Mouse (Mus musculus) B cell, adult 2 months (primary cell): ENCODE data around the gene Slc48a1.
A peak's percentile ranks its signal among the peaks of the same experiment; 100 is the strongest.

ENCODE experiments used
- DNase-seq, 2 experiments: peaks; one replicate each; pipeline ENCODE4 v3.0.0; 2022

Slc48a1 gene

DNA sequence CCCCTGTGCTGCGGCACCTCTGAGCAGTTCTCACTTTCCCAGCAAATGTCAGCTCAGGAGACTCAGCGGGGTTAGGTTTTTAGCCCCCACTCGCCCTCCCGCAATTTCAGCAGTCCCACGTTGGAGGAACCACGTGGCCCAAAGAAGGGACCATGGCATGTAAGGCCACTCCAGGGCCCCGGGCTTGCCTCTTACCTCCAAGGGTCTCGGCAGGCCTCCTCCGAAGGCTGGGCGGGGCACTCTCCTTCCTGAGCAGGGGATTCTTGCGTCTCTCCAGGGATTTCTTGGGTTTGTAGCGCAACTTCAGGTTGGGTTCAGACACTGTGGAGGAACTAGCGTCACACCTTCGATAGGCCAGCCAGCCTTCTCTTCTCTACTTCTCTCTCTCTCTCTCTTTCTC is 30.9 kb downstream of the Slc48a1 start:
- no peak for DNase-seq

DNA sequence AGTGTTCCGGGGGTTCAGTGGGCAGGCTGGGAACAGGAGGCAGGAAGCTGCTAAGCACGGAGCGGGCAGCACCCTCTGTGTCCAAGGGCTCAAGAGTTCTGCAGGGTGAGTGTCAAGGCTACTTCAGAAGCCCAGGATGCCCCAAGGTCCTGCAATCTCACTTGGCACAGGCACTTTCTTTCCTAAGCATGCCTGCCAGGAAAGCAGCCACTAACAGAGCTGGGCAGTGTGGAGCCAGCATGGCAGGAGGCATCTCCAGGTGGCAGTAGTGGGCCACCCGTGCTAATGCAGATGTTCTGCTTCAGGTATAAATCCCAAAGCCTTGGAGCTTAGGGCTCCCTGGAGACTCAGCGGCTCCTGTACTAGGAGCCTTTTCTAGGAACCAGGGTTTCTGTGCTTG is 31.6 kb downstream of the Slc48a1 start:
- peak; percentile 46 to 51 for DNase-seq

DNA sequence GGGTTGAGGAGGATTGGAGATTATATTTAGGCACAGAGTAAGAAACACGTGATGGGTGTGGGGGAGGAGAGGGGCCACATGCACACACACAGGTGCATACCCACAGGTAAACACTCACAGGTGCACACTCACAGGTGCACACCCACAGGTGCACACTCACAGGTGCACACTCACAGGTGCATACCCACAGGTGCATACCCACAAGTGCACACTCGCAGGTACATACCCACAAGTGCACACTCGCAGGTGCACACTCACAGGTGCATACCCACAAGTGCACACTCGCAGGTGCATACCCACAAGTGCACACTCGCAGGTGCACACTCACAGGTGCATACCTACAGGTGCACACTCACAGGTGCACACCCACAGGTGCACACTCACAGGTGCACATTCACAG is 32.1 kb downstream of the Slc48a1 start:
- no peak for DNase-seq

DNA sequence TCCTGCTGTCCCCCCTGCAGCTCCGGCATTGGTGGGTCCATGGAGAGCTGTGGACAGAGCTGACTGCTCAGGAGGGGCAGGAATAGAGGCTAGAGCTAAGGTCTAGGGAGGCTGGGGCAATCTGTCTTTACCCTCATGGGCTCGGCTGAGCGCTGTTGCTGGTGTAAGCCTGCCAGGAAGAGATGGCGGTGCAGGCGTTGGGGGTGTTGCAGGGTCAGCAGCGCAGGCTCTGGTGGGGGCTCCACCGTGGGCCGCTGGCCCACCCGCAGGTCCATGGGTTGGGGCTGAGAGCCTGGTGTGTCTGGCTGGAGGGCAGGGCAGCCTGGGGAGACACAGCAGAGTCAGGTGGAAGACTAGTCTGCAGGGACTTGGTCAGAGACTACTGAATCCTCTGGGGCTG is 33.0 kb downstream of the Slc48a1 start:
- DNase-seq = no peak

DNA sequence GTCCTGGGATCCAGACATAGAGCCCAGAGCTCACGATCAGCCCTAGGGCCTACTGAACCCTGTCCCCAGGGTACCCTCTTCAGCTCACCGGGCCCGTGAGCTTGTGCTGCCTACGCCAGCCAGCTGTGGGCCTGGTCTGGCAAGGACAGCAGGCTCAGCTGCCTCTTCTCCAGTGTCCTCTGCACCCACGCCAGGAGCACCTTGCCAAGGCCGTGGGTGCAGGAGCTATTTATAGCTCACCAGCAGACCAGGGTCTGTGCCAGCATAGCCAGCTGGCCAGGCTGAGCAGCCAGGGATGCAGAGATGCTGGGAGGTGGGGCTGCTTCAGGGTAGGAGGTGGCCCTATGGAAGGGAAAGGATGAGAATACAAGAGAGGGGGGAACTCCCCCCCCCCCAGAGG is 33.8 kb downstream of the Slc48a1 start:
- no peak for DNase-seq

DNA sequence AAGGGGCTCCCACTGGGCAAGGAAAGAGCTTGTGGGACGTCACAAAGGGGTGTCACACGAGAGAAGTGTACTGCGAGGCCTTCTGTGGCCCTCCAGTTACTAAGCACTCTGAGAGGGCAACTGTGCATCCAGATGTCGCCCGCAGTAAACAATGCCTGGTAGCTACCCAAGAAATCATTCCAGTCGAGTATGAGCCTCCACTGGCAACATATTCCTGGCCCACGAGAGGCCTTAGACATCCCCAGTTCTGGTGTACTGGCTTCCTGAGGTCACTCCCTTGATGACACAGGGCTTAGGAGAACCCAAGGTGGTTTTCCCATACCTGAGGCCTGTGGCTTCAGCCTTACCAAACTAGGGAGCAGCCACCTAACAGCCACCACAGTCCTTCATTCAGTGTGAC is 34.6 kb downstream of the Slc48a1 start:
- no peak for DNase-seq

DNA sequence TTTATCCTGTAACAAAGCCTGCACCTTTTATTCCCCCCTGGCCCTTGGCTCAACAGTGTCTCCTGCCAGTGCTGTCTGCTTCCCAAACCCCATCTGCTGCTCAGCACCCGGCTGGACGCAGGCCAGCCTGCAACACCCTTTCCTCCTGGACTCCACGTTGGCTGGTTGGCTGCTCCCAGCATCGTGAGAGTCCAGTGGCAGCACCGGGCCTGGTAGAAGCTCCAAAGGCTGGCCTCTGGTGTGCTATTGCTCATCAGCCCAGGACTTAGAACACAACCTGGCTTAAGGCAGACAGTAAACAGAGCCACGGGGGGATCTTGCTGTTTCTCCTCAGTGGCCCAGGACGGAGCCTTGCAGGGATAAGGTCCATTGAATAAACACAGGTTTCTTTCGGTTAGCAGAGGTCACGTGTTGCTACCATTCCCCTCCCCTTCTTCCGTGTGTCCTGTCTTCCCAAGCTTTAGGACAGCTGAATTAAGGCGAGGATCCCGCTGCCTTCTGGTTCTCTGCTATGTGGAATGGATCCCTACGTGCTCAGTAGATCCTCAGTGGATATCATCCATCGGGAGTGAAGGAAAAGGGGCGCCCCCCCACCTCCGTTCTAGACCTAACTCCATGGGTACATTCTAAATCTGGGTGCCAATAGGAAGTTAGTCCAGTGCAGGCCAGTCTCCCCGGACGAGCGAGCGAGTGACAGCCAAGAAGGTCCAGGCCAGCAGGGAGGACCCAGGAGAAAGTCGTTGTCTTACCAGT is 35.3 kb downstream of the Slc48a1 start:
- no peak for DNase-seq

DNA sequence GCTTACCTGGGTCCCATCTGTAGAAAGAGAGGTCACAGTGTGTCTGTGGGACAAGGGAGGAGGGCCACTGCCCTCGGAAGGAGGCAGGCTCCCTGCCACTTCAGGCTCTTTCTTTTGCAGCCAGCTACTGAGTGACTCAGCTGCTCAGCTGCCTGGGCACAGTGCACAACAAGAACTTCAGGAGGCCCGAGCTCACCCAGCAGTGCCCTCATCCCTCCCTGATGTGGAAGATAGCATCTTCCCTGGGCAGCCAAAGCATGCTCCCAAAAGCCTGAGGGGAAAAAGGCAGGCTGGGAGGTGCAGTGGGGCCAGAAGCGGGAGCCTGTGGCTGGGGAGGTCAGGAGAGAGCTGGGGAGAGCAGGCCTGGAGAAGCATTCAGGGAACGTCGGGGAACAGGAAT is 36.4 kb downstream of the Slc48a1 start:
- no peak for DNase-seq

DNA sequence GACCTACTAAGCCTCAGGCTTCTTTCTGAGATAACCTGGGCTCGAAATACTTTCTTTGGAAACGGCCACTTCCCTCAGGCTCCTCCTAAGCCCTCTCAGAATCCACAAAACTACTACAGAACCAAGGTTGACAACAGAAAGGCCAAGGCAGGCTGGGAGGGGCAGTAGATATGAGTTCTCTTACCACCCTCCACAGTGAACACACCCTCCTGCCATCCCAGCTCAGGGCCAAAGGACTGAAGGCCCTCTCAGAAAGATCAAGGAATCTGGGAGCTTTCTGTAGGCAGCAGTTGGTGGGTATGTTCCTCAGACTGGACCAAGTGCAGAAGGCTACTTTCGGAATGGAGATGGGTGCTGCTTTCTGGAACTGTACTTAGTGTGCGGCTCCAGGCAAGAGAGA is 36.9 kb downstream of the Slc48a1 start:
- DNase-seq = no peak

DNA sequence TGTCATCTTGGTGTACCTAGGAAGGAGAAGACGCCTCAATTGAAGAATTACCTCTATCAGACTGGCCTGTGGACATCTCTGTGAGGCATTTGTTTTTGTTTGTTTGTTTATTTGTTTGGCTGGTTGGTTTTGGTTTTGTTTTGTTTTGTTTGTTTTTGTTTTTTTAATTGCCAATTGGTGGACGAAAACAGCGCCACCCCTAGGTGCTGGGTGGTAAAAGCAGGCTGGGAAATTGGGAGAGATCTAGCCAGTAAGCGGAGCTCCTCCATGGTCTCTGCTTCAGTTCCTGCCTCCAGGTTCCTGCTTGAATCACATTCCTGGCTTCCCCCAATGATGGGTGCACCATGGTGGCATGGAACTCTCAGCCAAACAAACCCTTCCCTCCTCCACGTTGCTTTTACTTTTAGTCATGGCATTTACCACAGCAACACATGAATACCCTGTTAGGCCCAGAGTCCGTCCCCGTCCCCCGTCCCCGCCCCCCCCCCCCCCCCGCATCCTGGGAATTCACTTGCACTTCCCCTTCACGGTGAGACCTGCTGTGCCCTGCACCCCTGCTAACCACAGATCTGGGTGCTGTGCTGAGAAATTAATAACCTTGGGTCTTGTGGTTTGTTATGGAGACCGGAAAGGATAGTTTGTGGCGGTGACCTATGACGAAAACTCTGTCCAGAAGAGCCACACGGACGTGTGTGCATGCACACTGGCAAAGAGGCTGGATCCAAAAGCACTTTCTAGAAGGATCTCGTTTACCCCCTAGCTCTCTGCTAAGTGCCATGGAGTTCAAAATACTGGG is 38.1 kb downstream of the Slc48a1 start:
- DNase-seq = peak; percentile 25 to 40

DNA sequence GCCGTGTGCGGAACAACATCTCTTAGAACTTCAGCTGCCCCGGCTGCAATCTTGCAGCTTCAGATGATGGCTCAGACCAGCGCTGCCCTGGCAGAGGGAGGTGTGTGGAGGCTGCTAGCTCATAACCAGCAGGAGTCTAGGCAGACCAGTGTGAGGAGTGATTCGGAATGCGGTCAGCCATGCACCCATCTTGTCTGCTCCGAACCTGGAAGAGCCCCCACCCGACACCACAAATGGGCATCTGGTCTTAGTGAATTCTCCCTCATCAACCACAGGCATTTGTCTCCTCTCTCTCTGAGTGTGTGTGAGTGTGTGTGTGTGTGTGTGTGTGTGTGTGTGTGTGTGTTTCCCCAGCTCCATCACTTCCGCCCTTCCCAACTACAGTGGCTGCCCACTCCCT is 41.6 kb downstream of the Slc48a1 start:
- no peak for DNase-seq

DNA sequence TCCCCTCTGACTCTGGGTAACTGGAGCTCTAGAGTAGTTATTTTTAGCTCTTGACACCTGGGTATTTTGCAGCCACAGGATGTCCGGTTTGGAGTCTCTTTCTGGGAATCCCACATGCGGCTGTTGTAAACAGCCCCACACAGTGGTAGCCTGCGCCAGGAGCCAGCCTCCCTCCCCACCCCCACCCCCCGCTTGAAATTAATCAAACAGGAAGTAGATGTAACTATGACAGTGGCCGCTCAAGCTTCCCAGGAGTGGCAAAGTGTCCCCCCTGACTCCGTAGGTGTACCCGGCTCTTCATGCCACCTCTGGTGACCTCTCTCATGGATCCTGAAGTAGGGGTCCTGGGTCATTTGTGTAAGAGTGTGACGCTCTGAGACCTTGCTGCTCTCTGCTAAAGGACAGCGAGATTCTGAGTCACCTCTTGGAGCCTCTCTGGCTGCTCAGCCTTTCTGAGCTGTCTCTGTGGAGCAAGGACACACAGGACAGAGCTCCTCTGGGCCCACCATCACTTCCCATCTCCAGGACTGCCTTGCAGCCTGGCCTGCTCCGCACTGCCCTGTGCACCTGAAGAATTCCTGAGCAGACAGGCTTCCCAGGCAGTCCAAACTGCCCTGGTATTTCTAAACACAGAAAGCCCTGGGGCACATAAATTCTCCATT is 43.1 kb downstream of the Slc48a1 start:
- DNase-seq = peak; percentile 57 to 59

DNA sequence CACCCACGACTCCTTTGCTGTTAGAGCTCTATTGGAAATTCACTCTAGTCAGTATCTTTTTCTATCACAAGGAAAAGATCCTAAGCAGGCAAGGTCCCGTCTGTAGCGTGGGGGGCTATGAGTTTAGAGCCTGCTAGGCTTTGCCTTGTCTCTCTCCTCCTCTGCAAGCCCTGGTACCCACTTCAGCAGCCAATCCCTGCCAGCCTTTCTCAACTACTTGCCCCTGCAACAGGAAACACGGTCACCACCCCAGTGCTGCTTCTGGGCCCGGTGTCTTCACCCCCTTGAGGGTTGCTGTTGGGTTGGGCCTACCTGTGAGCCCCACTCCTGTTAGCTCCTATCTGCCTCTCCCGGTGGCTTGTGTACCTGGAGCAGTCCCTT is 43.7 kb downstream of the Slc48a1 start:
- peak; percentile 67 for DNase-seq

DNA sequence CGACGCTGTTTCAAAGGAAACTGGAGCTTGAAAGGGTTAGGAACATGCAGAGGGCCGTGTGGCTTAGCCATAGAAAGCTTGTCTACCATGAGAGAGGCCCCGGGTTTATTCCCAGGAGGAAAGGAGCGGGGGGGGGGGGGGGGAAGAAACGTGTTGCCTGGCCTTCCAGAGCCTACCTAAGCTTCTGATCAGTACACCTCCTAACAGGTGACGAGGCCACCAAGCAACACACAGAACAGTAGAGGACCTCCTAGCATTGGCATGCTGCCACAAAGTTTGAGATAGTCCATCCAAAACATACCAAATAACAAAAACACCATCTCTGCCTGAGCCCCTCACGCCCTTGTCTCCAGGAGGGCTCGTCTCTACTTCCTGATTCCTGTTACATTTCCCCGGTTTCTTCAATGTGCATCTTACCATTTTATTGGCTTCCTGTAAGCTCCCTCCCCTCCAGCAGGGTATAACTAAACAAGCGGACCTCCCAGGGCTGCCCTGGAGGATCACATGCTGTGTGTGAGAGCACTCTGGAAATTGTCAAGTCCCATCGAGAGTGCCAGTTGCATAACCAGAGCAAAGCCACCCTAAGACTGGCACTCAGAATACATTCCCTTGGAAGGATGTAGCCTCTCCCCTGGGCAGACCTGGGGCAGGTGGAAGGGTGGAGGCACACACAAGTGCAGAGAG is 44.4 kb downstream of the Slc48a1 start:
- no peak for DNase-seq

DNA sequence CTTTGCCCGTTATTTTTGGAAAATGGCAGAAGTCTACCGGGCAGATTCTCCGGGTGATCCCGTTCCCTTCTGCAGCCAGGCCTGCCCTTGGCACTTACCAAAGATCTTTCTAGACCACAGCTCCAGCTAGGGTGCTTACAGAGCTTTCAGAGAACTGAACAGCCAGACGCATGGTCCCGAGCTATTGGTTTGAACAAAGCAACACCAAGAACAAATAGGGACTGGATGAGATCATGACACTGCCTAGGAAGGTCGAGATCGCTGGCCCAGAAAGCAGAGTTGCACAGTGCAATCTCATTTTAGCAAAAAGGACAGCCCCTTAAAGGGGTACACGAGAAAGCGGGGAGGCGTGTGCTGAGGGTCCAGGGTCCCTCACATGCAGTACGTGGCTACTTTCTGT is 45.2 kb downstream of the Slc48a1 start:
- no peak for DNase-seq

DNA sequence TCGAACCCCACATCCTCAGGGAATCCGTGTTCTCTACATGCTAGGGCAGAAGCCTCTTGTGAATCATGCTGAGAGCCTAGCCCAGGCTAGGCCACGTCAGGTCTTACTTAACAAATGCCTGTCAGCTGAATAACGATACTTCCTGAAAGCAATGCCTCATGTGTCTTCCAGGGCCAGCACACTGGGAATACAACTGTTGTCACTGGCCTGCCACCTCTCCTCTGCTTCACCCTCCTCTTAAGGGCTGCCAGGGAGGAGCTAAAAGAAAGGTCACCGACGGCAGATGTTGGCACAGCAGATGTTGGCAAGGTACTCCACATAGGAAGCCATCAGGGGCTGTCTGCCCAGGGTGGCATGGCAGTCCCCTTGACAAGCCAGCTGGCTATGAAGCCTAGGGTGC is 45.7 kb downstream of the Slc48a1 start:
- DNase-seq = no peak

DNA sequence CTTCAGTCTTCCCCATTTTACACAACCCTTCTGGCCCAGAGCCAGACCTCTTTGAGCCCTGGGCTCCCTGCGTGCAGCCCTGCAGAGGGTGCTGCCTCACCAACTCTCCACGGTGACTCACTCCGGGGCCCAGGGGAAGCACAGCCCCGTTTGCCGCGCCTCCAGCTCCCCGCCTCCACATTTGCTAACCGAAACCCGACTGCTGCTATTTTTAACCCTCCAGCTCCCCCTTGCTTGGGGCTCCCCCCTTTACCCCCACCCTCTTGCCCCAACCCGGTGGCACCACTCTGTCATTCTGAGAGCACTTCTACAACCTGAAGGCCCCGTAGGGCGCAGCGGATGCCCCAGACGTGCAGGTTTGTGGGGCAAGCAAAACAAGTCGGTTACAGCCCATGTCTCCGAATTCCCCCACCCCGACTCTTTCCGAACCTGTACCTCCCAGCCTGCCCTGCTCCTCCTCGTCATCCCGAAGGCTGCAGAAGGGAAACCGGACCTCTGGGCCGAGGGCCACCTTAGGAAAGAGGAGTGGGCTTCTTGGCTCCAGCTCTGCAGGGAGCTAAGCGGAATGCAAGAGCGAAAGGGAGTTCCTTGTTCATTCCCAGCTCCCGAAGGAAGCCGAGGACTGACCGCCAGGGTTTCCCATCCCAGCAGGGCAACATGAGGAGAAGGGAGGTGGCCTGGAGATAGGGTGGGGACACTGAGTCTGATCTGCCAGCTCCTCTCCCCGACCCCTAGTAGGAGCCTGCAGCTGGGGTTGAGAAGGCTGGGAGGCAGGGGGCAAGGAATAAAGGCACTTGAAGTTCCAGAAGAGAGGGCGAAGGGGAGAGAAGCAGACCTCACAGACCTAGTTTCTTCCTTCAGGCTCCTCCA is 47.0 kb downstream of the Slc48a1 start:
- peak; percentile 94 to 95 for DNase-seq

DNA sequence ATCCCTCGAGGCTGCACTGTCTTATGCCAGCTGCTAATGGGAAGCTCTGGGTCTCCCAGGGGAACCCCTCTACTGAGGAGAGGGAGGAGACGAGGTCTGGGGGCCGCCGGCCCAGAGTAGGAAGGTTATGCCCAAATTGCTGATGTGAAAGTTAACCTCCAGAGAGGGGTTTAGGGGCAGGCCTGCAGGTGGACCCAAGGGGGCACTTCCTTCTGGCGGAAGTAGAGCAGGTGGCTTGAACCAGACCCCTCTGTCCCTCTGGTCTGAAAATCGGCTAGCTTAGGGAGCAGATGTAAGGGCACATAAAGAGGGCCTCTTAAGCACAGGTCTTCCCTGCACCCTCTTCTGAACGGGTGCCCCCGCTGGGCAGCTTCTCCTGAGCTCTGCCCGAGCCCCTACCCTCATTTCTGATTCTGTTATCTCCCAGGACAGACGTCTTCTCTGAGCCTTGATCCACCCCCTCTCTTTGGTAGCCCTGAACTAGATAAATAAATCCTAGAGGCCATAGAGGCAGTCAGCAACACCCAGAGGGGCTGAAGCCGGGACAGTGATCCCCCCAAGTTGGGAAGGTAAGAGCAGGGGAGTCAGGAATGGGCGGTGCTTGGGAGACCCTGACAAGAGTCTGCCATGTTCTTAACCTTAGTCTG is 47.7 kb downstream of the Slc48a1 start:
- DNase-seq = peak in 1 of 2 experiments; percentile 34

DNA sequence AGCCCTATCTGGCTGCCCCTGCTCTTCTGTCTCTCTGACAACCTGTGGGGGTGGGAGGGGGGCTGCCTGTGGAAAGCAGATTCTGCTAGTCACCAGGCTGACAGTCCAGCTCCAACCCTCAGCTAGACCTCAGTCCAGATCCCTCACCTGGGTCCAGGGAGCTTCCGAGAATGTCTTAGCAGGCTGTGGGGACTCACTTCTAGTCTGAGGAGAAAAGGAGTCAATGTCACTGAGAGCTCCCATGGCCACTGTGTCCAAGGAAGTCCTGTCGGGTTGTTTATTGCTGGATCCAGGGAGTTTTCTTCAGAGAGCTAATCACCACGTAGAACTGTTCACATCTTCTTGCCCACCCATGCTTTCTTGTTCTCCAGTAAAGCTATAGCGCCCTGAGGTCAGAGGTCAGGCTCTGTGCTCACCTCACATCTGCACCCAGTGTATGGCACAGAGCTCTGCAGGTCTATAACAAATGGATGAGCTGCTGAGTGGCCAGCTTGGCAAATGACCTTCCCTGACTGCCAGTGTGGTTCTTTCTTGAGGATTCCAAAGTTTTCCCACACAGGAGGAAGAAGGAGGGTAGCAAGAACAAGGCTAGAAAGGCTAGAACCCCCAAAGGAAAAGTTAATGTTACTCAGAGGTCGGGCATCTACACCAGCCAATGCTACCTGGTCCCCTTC is 48.4 kb downstream of the Slc48a1 start:
- no peak for DNase-seq

DNA sequence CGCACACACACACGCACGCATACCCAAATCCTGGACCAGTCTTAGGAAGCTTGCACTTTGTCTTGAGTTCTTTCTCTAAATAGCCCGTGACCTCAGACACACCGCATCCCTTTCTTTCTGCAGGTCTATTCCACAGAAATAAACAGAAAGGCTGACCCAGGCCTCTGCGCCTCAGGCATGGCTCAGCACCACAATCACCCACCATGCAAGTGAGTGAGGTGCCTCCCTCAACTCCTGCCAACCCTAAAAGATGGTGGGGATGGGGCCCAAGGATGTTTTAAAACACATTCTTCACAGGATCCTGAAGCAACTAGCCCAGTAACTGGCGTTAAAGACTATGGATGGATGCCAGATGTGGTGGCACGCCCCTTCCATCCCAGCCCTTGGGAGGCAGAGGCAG is 49.1 kb downstream of the Slc48a1 start:
- no peak for DNase-seq

DNA sequence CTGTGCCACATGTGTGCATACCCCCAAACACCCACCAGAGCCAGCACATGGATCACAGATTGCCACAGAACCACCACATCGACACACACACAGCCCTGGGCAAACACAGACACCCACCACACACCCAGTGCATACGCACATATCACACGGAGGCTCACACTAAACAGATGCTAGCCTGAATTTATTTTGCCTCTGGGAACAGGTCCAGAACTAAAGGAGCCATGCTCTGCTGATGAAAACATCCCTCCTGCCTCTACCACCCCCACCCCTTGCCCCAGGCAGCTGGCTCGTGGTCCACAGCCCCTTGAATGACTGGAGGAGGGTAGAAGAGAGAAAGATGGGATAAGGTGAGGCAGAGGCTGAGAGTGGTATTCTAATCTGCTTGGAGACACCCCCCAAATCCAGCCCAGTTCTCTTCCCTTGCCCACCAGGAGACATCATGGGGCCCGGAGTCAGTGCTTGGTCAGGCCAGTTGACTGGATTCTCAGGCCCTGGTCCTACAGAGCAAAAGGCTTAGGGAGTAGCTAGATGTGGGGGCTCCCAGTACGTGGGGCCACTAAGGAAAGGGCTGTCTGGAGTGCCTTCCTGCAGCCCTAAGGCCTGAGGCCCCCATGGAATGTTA is 50.0 kb downstream of the Slc48a1 start:
- no peak for DNase-seq
